Mouse (Mus musculus) brain, embryonic 14.5 days (tissue): ENCODE measurements around the gene Gm13271.
"Not testable (repeated sequence)": the region's sequence is repeated elsewhere in the genome, so short reads cannot be mapped to it uniquely, and the experiment has no call there.

ENCODE experiments used
- CTCF ChIP-seq: fragments of 200-500 bp; IDR thresholded peaks from 2 replicates; pipeline ENCODE4 v1.5.1; 2012; ENCODE audit warnings: inconsistent platforms, mild to moderate bottlenecking, moderate library complexity, borderline replicate concordance; ENCODE audit not compliant: insufficient read depth, insufficient read length; ENCODE audit errors: extremely low read depth
- POLR2A ChIP-seq: fragments of 200-500 bp; IDR thresholded peaks from 2 replicates; pipeline ENCODE4 v1.6.1; 2012; ENCODE audit warnings: mild to moderate bottlenecking, inconsistent platforms, borderline replicate concordance; ENCODE audit not compliant: poor library complexity, insufficient read depth, insufficient read length, severe bottlenecking; ENCODE audit errors: extremely low read depth

DNA sequence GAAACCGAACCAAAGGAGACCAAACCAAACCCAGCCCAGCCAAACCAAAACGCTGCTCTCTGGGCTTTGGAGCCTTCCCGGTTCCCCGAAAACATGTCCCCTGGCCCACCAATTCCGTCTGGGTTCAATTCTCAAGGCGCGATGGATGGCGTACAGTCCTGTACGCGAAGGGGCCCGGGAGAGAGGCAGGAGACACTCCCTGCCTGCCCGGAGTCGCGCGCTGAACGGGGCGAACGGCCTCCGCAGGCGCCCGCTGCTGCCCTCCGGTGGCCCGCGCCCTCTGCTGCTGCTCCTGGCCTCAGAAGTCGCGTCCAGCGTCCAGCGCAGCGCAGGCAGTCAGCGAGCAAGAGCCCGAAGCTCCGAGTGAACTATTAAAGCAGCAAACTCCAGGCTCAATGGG lies 18.9 kb downstream of the Gm13271 start, which contains the start of gene Gm13290:
- TF ChIP-seq CTCF, POLR2A: not testable (repeated sequence)
